Mouse (Mus musculus): ENCODE measurements around the gene Pum1.

- TF ChIP-seq POLR2A (IDR thresholded peaks at IDR 0.05; ENCODE audit: control insufficient read depth, low read depth, low read length) (no peak), CTCF (IDR thresholded peaks at IDR 0.05; ENCODE audit: control insufficient read depth, insufficient read depth, insufficient replicate concordance, low read depth, low read length) (no peak)
Observed at GRCm38 (mm10) chr4:130642468-130642867, 20.7 kb upstream of the Pum1 start.
